Mouse (Mus musculus): ENCODE results near the gene Camkmt.

DNA sequence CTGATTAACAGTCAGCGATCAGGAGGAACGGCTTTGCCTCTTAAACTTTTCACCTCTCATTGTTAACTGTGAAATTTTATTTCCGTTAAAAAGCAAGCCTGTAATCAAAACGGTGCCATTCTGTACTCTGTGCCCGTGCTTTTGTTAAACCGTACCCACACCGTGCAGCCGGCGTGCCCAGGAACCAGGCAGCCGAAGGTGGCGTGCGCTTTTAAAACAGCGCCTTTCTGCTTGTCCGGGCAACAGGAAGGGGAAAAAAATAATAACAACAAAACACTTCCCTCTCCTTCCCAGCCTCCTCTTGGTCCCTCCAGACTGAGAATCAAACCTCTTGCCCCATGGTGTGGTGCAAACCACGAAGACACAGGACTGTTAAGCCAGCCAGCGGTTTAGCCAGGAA lies 364.7 kb downstream of the Camkmt start:
- TF ChIP-seq CTCF (IDR thresholded peaks at IDR 0.05; ENCODE audit: low read depth) (no peak), EP300 (IDR thresholded peaks at IDR 0.05; ENCODE audit: low read depth) (no peak)
